8 mouse cellular contexts compared by ENCODE assay signal in the genomic region with DNA sequence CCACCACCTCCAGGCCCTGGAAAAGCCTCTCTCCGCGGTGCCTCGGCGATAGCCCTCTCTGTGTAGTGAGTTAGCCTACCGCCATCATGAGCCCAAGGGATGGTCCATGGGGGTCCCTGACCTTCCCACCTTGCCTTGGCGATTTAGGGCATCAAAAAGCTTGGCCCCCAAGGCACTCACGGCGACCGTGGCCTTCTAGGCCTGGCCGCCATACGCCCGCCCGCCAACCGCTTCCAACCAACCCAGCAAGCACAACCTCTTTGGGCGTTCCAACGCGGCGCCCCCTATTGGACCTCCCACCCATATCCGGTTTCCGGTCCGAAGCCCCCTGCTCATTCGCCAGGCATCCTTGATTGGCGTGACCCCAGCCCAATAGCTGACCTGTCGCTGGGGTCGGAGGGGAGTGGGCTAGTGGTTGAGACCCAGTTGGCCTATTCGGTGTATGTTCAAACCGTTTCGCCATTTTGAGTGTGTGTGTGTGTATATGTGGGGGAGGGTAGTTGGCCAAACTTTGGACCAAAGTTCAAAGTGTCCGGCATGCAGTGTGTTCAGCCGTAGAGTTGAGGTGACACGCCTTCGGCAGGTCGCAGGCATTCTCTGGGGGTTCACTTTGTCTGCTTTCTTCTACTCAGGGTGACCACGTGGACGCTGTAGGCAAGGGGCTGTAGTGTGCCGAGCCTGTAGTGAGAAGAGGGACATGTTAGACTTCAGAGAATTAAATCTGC. TPM values are rescaled to one million over a fixed set of nuclear protein-coding genes. Genes with fewer than 3 reads are reported as not detected.
DNase-seq lines count a peak whose midpoint lies in the region; ATAC-seq and TF ChIP-seq lines count a peak whose summit lies in the region.

No protein-coding gene starts in this region.

- peaks cover 54% of the 10 kb centered on the region for H3K9me3 ChIP-seq in heart, embryonic 11.5 days (replicated peaks; ENCODE audit: control insufficient read depth, low read length)
- H3K9me3 ChIP-seq in hindbrain, embryonic 11.5 days (ENCODE audit: control insufficient read depth, low read length) = peaks cover 19% of the 10 kb centered on the region

- H3K4me2 ChIP-seq in heart, embryonic 11.5 days = peak overlapping the region; percentile 66
- H3K4me2 ChIP-seq in hindbrain, embryonic 11.5 days (replicated peaks; ENCODE audit: low read depth, low read length) = peak overlapping the region; percentile 49

- H3K79me2 ChIP-seq in liver, adult 2 months (ENCODE audit: control insufficient read depth, insufficient read depth, low read length) = no peaks in the 10 kb centered on the region

- no peak for DNase-seq in heart, adult 18-20 months
- DNase-seq in R1 (ENCODE audit: low read depth, low spot score) = peak; percentile 99
- DNase-seq in hindbrain, embryonic 11.5 days (ENCODE audit: low spot score) = peak; percentile 93
- no peak for DNase-seq in liver, adult 2 months (ENCODE audit: extremely low read depth, low read depth, low spot score)
- peak; percentile 87 for DNase-seq in neural tube, embryonic 10.5 days (ENCODE audit: extremely low spot score, low spot score)
- DNase-seq in testis, postnatal 10 days (ENCODE audit: low spot score) = peak; percentile 92

- H3K27ac ChIP-seq in heart, embryonic 11.5 days (ENCODE audit: low read depth, low read length) = peak overlapping the region; percentile 74
- H3K27ac ChIP-seq in embryonic fibroblast, embryonic 13.5 days (ENCODE audit: insufficient read depth, low read length) = peak overlapping the region; percentile 24
- H3K27ac ChIP-seq in hindbrain, embryonic 11.5 days (ENCODE audit: low read depth, low read length) = peak overlapping the region; percentile 72
- H3K27ac ChIP-seq in liver, adult 2 months (replicated peaks; ENCODE audit: insufficient read depth, low read depth, low read length) = no peak overlapping the region

- WGBS in heart, embryonic 11.5 days (ENCODE audit: insufficient replicate concordance) = 53% methylated on average over 36 of the region's 36 CpGs
- 48% methylated on average over 36 of the region's 36 CpGs for WGBS in hindbrain, embryonic 11.5 days
- 46% methylated on average over 36 of the region's 36 CpGs for WGBS in liver, adult 2 months

- H3K36me3 ChIP-seq in heart, embryonic 11.5 days (ENCODE audit: control insufficient read depth, insufficient read depth, low read length) = peaks cover 4% of the 10 kb centered on the region; the same call in 1 of the 2 replicates
- H3K36me3 ChIP-seq in hindbrain, embryonic 11.5 days (ENCODE audit: control insufficient read depth, insufficient read depth, low read length) = no peaks in the 10 kb centered on the region
- no peaks in the 10 kb centered on the region for H3K36me3 ChIP-seq in liver, adult 2 months (ENCODE audit: control insufficient read depth, insufficient read depth, low read length)

- peaks cover 20% of the 10 kb centered on the region for H3K27me3 ChIP-seq in heart, embryonic 11.5 days (ENCODE audit: control insufficient read depth, insufficient read depth, low read length)
- H3K27me3 ChIP-seq in hindbrain, embryonic 11.5 days (ENCODE audit: control insufficient read depth, insufficient read depth, low read length) = peaks cover 17% of the 10 kb centered on the region
- H3K27me3 ChIP-seq in liver, adult 2 months (ENCODE audit: control insufficient read depth, insufficient read depth, low read length) = peaks cover 9% of the 10 kb centered on the region

- TF ChIP-seq POLR2A in embryonic fibroblast, embryonic 13.5 days (IDR thresholded peaks at IDR 0.05; ENCODE audit: low read depth, low read length) = peak; percentile 74
- no peak for TF ChIP-seq POLR2A in liver, adult 2 months (IDR thresholded peaks at IDR 0.05; ENCODE audit: extremely low read depth, insufficient read depth, low read length)

- H3K9ac ChIP-seq in heart, embryonic 11.5 days (ENCODE audit: low read depth, low read length) = peak overlapping the region; percentile 96
- peak overlapping the region; percentile 91 for H3K9ac ChIP-seq in hindbrain, embryonic 11.5 days (ENCODE audit: low read depth, low read length)
- no peak overlapping the region for H3K9ac ChIP-seq in liver, adult 2 months (ENCODE audit: low read depth, low read length)

- peak overlapping the region; percentile 70 for H3K4me3 ChIP-seq in heart, embryonic 11.5 days (ENCODE audit: low read depth, low read length)
- peak overlapping the region; percentile 56 for H3K4me3 ChIP-seq in embryonic fibroblast, embryonic 13.5 days (ENCODE audit: insufficient read depth, low read length)
- H3K4me3 ChIP-seq in hindbrain, embryonic 11.5 days (ENCODE audit: low read depth, low read length) = peak overlapping the region; percentile 70
- peak overlapping the region; percentile 30; the same call in 1 of the 2 replicates for H3K4me3 ChIP-seq in liver, adult 2 months (ENCODE audit: insufficient read depth, low read depth, low read length)

- no peak for TF ChIP-seq CTCF in embryonic fibroblast, embryonic 13.5 days (IDR thresholded peaks at IDR 0.05; ENCODE audit: borderline replicate concordance, insufficient read depth, low read length)
- no peak for TF ChIP-seq CTCF in liver, adult 2 months (IDR thresholded peaks at IDR 0.05; ENCODE audit: low read depth, low read length)

- peaks cover 16% of the 10 kb centered on the region for H3K4me1 ChIP-seq in heart, embryonic 11.5 days (ENCODE audit: control insufficient read depth, insufficient read depth, low read length)
- no peaks in the 10 kb centered on the region; the same call in 1 of the 2 replicates for H3K4me1 ChIP-seq in embryonic fibroblast, embryonic 13.5 days (ENCODE audit: control insufficient read depth, insufficient read depth, low read length)
- peaks cover 5% of the 10 kb centered on the region for H3K4me1 ChIP-seq in hindbrain, embryonic 11.5 days (replicated peaks; ENCODE audit: control insufficient read depth, insufficient read depth, low read length)
- no peaks in the 10 kb centered on the region for H3K4me1 ChIP-seq in liver, adult 2 months (ENCODE audit: control insufficient read depth, insufficient read depth, low read length)

- ATAC-seq in heart, embryonic 11.5 days (replicated peaks; ENCODE audit: insufficient number of reproducible peaks, low FRiP score, low TSS enrichment) = peak; percentile 86
- peak; percentile 93 for ATAC-seq in hindbrain, embryonic 11.5 days (ENCODE audit: low FRiP score)

RNA-seq across cellular contexts. Expression of gene Gnas, which starts 11.2 kb away (rescaled TPM):
- polyA plus RNA-seq in heart, embryonic 11.5 days (2014; fragmentation: Nextera tagmentation; extraction: Ambion mirVana) = 1,095 and 1,127 TPM in 2 replicates
- 1,000 to 10,000 TPM; 1,194 to 1,253 TPM for total RNA-seq in heart, adult 18-20 months (2021)
- polyA plus RNA-seq in embryonic fibroblast, embryonic 13.5 days (2011; ENCODE audit: insufficient read length, low read depth, missing spikeins) = 1,063 and 1,076 TPM in 2 replicates
- 1,233 and 1,244 TPM in 2 replicates for polyA plus RNA-seq in hindbrain, embryonic 11.5 days (2014; fragmentation: Nextera tagmentation; extraction: Ambion mirVana)
- 201 and 240 TPM in 2 replicates for total RNA-seq in liver, adult 2 months (2014; rRNA removed)
- 412 and 417 TPM in 2 replicates for polyA plus RNA-seq in liver, adult 2 months (2012; rRNA removed)

RNA-seq across cellular contexts. Expression of gene Gm20721, which starts 51.2 kb away (rescaled TPM):
- 5.6 and 8.6 TPM in 2 replicates for polyA plus RNA-seq in heart, embryonic 11.5 days (2014; fragmentation: Nextera tagmentation; extraction: Ambion mirVana)
- 1 to 10 TPM; 1.8 to 2.3 TPM for total RNA-seq in heart, adult 18-20 months (2021)
- polyA plus RNA-seq in embryonic fibroblast, embryonic 13.5 days (2011; ENCODE audit: insufficient read length, low read depth, missing spikeins) = 4.3 and 10.6 TPM in 2 replicates
- 17.6 and 22.8 TPM in 2 replicates for polyA plus RNA-seq in hindbrain, embryonic 11.5 days (2014; fragmentation: Nextera tagmentation; extraction: Ambion mirVana)
- not detected in 2 replicates for total RNA-seq in liver, adult 2 months (2014; rRNA removed)
- polyA plus RNA-seq in liver, adult 2 months (2012; rRNA removed) = 0.10 and 0.31 TPM in 2 replicates

Comparison
In these comparisons a context has a peak if more than half of its experiments do, and no peak if none do; other contexts are left out.
1. DNase-seq: peak in R1 (single experiment), hindbrain, embryonic 11.5 days (single experiment), neural tube, embryonic 10.5 days (single experiment) and testis, postnatal 10 days (single experiment); none in heart, adult 18-20 months (0 of 2) and liver, adult 2 months (single experiment).
2. Peak in every context shown above with its lines, with median percentiles within 50 percentile points of each other: H3K4me3 ChIP-seq.